Mouse (Mus musculus) megakaryocyte progenitor cell, adult 5-6 weeks (primary cell): Measurements from ENCODE around the gene Mageb16. TPM values are rescaled to one million over a fixed set of nuclear protein-coding genes. Genes with fewer than 3 reads are reported as not detected.

Experiments used
- ATAC-seq: replicated peaks from 2 replicates; pipeline ENCODE4 v1.8.0; 2016; ENCODE audit warnings: mild to moderate bottlenecking, moderate TSS enrichment, inconsistent platforms; ENCODE audit not compliant: poor library complexity
- total RNA-seq, 2 experiments: library from RNA; stranded (forward) in 1 of 2; stranded (reverse) in 1 of 2; fragments of 157-497, 149-512 nt in 1 of 2; fragments of 200-1000 nt in 1 of 2; gene quantifications; 2 replicates each; pipeline versions ENCODE4 v1.2.3 to v1.2.4; 2015 to 2017

Mageb16 gene
- 0.39 TPM in 1 of 2 replicates, not detected in the other for total RNA-seq (2015)
- total RNA-seq (2017), result 0.47 TPM in 1 of 2 replicates, not detected in the other

DNA sequence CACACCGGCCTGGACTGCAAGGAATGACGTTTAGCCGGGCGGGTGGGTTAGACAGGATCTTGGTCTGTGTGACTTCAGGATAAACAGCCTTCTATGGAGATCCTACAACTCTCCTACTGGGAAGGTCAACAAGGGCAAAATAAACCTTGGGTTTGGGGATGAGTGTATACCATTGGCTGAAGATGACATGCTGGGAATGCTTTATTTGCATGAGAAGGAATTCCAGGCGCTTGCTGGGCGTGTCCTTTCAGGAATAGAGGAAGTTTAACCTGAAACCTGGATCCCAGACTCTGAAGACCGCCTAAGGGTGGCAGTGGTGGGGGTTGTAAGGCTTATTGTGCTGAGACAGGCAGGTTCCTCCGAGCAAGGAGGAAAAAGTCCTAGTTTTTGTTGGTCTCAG, at the start of gene Mageb16:
TSS of gene Mageb16 (minus strand) at position 25 of the 400 bp plus-strand sequence.
- no peak for ATAC-seq

DNA sequence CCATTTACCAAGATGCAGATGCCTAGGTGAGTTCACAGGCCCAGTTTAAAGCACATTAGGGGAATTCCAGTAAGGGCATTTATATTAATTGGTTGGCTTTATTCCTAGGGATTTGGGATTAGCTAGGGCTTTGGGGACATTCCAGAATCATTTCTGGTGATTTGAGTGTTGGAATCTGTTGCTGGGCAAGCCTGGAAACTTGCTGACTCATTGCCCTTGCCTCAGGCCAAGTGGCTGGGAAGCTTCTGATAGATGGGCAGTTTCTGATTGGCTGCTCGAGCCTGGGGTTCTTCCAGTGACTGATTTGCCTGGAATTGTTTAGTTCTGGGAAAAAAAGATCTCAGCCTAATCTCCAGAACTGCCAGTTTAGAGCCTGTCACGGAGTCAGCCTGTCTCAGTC, 20.1 kb downstream of the Mageb16 start:
- ATAC-seq, result no peak

DNA sequence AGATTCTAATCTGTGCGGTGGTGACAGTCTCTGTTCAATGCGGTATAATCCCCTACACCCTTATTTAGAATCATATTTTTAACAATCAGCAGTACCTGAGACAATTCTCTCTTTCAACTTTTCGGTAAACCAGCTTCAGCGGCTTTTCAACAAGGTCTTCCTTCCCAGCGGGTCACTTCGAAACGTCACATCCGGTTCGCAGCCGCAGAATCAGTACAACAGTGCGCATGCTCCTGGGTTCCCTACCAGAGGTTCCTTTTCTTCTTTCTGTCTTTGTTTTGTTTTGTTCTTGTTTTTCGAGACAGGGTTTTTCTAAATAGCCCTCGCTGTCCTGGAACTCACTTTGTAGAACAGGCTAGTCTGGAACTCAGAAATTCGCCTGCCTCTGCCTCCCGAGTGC, 35.8 kb downstream of the Mageb16 start:
- ATAC-seq, result no peak

DNA sequence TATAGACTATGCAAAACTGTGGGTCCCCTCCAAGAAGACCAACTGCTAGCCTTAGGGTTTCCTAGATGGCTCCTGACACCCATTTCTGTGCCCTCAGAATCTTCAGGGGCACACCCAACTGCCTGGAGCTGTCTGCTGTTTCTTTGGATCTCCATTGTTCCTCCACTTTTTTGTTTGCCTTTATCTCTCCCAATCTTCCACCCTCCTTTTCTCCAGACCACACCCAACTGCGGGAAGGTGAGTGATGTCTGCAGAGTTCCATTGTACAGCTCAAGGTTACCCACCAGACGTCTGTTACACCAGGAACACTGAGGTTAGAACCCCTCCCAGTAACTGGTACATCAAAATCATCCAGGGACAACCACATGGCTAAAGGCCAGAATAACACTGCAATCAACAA, 64.8 kb downstream of the Mageb16 start:
- no peak for ATAC-seq

Other genes with a start within 250 kb of the Mageb16 start
- 0.39 and 0.44 TPM in 2 replicates for gene Gm7173, start 154.2 kb downstream of the Mageb16 start, total RNA-seq (2015)
- 0.04 and 1.4 TPM in 2 replicates for gene Gm7173, start 154.2 kb downstream of the Mageb16 start, total RNA-seq (2017)